Comparison of ENCODE assay signal across 7 mouse cellular contexts in genomic region chr2:158667671-158668432, GRCm38 (mm10). TPM values are rescaled to one million over a fixed set of nuclear protein-coding genes. Genes with fewer than 3 reads are reported as not detected.
DNase-seq lines count a peak whose midpoint lies in the region; ATAC-seq and TF ChIP-seq lines count a peak whose summit lies in the region.

No protein-coding gene starts in this region.

- no peaks in the 10 kb centered on the region for H3K36me3 ChIP-seq in hindbrain, embryonic 11.5 days (ENCODE audit: control insufficient read depth, insufficient read depth, low read length)
- H3K36me3 ChIP-seq in midbrain, embryonic 16.5 days (ENCODE audit: control insufficient read depth, insufficient read depth, low read length), result no peaks in the 10 kb centered on the region
- no peaks in the 10 kb centered on the region for H3K36me3 ChIP-seq in stomach, embryonic 16.5 days (ENCODE audit: control insufficient read depth, insufficient read depth, low read length)

- TF ChIP-seq POLR2A in embryonic fibroblast, embryonic 13.5 days (IDR thresholded peaks at IDR 0.05; ENCODE audit: low read depth, low read length), result no peak

- no peak for TF ChIP-seq CTCF in embryonic fibroblast, embryonic 13.5 days (IDR thresholded peaks at IDR 0.05; ENCODE audit: borderline replicate concordance, insufficient read depth, low read length)

- no peaks in the 10 kb centered on the region for H3K9me3 ChIP-seq in hindbrain, embryonic 11.5 days (ENCODE audit: control insufficient read depth, low read length)
- H3K9me3 ChIP-seq in midbrain, embryonic 16.5 days (replicated peaks; ENCODE audit: control insufficient read depth, low read length, poor library complexity, severe bottlenecking), result no peaks in the 10 kb centered on the region
- H3K9me3 ChIP-seq in stomach, embryonic 16.5 days (replicated peaks; ENCODE audit: control insufficient read depth, low read length), result no peaks in the 10 kb centered on the region; the same call in 1 of the 2 replicates

- WGBS in hindbrain, embryonic 11.5 days, result under 1% methylated on average over 53 of the region's 54 CpGs
- WGBS in midbrain, embryonic 16.5 days, result under 1% methylated on average over 52 of the region's 54 CpGs
- WGBS in stomach, embryonic 16.5 days, result 1% methylated on average over 54 of the region's 54 CpGs

- intact Hi-C loops in left cerebral cortex, postnatal 36 days (cut with DNase I), result loop anchor here (2.0 to 5.0 kb wide), 4 partner anchors 21 to 179 kb away; no protein-coding TSS in a partner anchor

- peak; percentile 48 to 55 for DNase-seq in CD8-positive naive resting alpha-beta T cell, adult 2 months (ENCODE audit: low read depth in 2 of 2, low spot score in 2 of 2)
- peak; percentile 71 for DNase-seq in MN1 (ENCODE audit: low spot score)
- DNase-seq in hindbrain, embryonic 11.5 days (ENCODE audit: low spot score), result peak; percentile 71
- DNase-seq in left cerebral cortex, postnatal 36 days (ENCODE audit: low spot score in 2 of 2), result peak; percentile 65 to 79

- no peak overlapping the region for H3K27ac ChIP-seq in embryonic fibroblast, embryonic 13.5 days (ENCODE audit: insufficient read depth, low read length)
- H3K27ac ChIP-seq in hindbrain, embryonic 11.5 days (ENCODE audit: low read depth, low read length), result peak overlapping the region; percentile 14; the same call in 1 of the 2 replicates
- H3K27ac ChIP-seq in midbrain, embryonic 16.5 days (ENCODE audit: low read length), result peak overlapping the region; percentile 84
- H3K27ac ChIP-seq in stomach, embryonic 16.5 days (ENCODE audit: low read length), result no peak overlapping the region

- H3K27me3 ChIP-seq in hindbrain, embryonic 11.5 days (ENCODE audit: control insufficient read depth, insufficient read depth, low read length), result peaks cover 12% of the 10 kb centered on the region
- H3K27me3 ChIP-seq in midbrain, embryonic 16.5 days (ENCODE audit: control insufficient read depth, insufficient read depth, low read depth, low read length), result no peaks in the 10 kb centered on the region
- H3K27me3 ChIP-seq in stomach, embryonic 16.5 days (ENCODE audit: control insufficient read depth, insufficient read depth, low read length), result peaks cover 49% of the 10 kb centered on the region

- H3K4me2 ChIP-seq in hindbrain, embryonic 11.5 days (replicated peaks; ENCODE audit: low read depth, low read length), result peak overlapping the region; percentile 99
- H3K4me2 ChIP-seq in midbrain, embryonic 16.5 days (ENCODE audit: low read length), result peak overlapping the region; percentile 87
- H3K4me2 ChIP-seq in stomach, embryonic 16.5 days (ENCODE audit: low read depth, low read length), result peak overlapping the region; percentile 67

- H3K4me3 ChIP-seq in embryonic fibroblast, embryonic 13.5 days (ENCODE audit: insufficient read depth, low read length), result peak overlapping the region; percentile 37
- peak overlapping the region; percentile 43 for H3K4me3 ChIP-seq in hindbrain, embryonic 11.5 days (ENCODE audit: low read depth, low read length)
- peak overlapping the region; percentile 73 for H3K4me3 ChIP-seq in midbrain, embryonic 16.5 days (ENCODE audit: low read depth, low read length)
- peak overlapping the region; percentile 48 for H3K4me3 ChIP-seq in stomach, embryonic 16.5 days (replicated peaks; ENCODE audit: low read length)

- H3K9ac ChIP-seq in hindbrain, embryonic 11.5 days (ENCODE audit: low read depth, low read length), result peak overlapping the region; percentile 52
- H3K9ac ChIP-seq in midbrain, embryonic 16.5 days (ENCODE audit: low read depth, low read length), result peak overlapping the region; percentile 84
- peak overlapping the region; percentile 59 for H3K9ac ChIP-seq in stomach, embryonic 16.5 days (ENCODE audit: low read length)

- H3K4me1 ChIP-seq in embryonic fibroblast, embryonic 13.5 days (ENCODE audit: control insufficient read depth, insufficient read depth, low read length), result no peaks in the 10 kb centered on the region; the same call in 1 of the 2 replicates
- peaks cover 8% of the 10 kb centered on the region for H3K4me1 ChIP-seq in hindbrain, embryonic 11.5 days (replicated peaks; ENCODE audit: control insufficient read depth, insufficient read depth, low read length)
- peaks cover 29% of the 10 kb centered on the region for H3K4me1 ChIP-seq in midbrain, embryonic 16.5 days (ENCODE audit: control insufficient read depth, insufficient read depth, low read length)
- peaks cover 6% of the 10 kb centered on the region; the same call in 1 of the 2 replicates for H3K4me1 ChIP-seq in stomach, embryonic 16.5 days (ENCODE audit: control insufficient read depth, insufficient read depth, low read length)

- peak; percentile 50 for ATAC-seq in hindbrain, embryonic 11.5 days (ENCODE audit: low FRiP score)
- ATAC-seq in midbrain, embryonic 16.5 days, result peak; percentile 54
- no peak for ATAC-seq in stomach, embryonic 16.5 days (ENCODE audit: insufficient read depth, low FRiP score)

RNA-seq across cellular contexts. Expression of gene Ppp1r16b, which starts 2.7 kb away (rescaled TPM):
- 0.08 and 0.09 TPM in 2 replicates for polyA plus RNA-seq in embryonic fibroblast, embryonic 13.5 days (2011; ENCODE audit: insufficient read length, low read depth, missing spikeins)
- 2.4 and 3.6 TPM in 2 replicates for polyA plus RNA-seq in hindbrain, embryonic 11.5 days (2014; fragmentation: Nextera tagmentation; extraction: Ambion mirVana)
- total RNA-seq in left cerebral cortex, postnatal 36 days (2021), result 100 to 1,000 TPM; 125 to 129 TPM
- polyA plus RNA-seq in midbrain, embryonic 16.5 days (2015; fragmentation: Nextera tagmentation; extraction: Ambion mirVana), result 22.0 and 27.7 TPM in 2 replicates
- polyA plus RNA-seq in stomach, embryonic 16.5 days (2015; fragmentation: Nextera tagmentation; extraction: Ambion mirVana), result 3.5 and 4.1 TPM in 2 replicates

RNA-seq across cellular contexts. Expression of gene Actr5, which starts 43.2 kb away (rescaled TPM):
- 4.3 and 5.6 TPM in 2 replicates for polyA plus RNA-seq in embryonic fibroblast, embryonic 13.5 days (2011; ENCODE audit: insufficient read length, low read depth, missing spikeins)
- polyA plus RNA-seq in hindbrain, embryonic 11.5 days (2014; fragmentation: Nextera tagmentation; extraction: Ambion mirVana), result 13.7 and 16.7 TPM in 2 replicates
- total RNA-seq in left cerebral cortex, postnatal 36 days (2021), result 10 to 100 TPM; 12.1 to 13.1 TPM
- 8.9 and 9.5 TPM in 2 replicates for polyA plus RNA-seq in midbrain, embryonic 16.5 days (2015; fragmentation: Nextera tagmentation; extraction: Ambion mirVana)
- 2.7 and 3.1 TPM in 2 replicates for polyA plus RNA-seq in stomach, embryonic 16.5 days (2015; fragmentation: Nextera tagmentation; extraction: Ambion mirVana)

RNA-seq across cellular contexts. Expression of gene Slc32a1, which starts 57.3 kb away (rescaled TPM):
- polyA plus RNA-seq in embryonic fibroblast, embryonic 13.5 days (2011; ENCODE audit: insufficient read length, low read depth, missing spikeins), result not detected in 2 replicates
- 1.9 and 2.9 TPM in 2 replicates for polyA plus RNA-seq in hindbrain, embryonic 11.5 days (2014; fragmentation: Nextera tagmentation; extraction: Ambion mirVana)
- total RNA-seq in left cerebral cortex, postnatal 36 days (2021), result 10 to 100 TPM; 95.4 to 97.9 TPM
- polyA plus RNA-seq in midbrain, embryonic 16.5 days (2015; fragmentation: Nextera tagmentation; extraction: Ambion mirVana), result 8.2 and 8.6 TPM in 2 replicates
- not detected in 2 replicates for polyA plus RNA-seq in stomach, embryonic 16.5 days (2015; fragmentation: Nextera tagmentation; extraction: Ambion mirVana)

Comparison
In these comparisons a context has a peak if more than half of its experiments do, and no peak if none do; other contexts are left out.
1. H3K27ac ChIP-seq: peak in hindbrain, embryonic 11.5 days (single experiment) and midbrain, embryonic 16.5 days (single experiment); none in embryonic fibroblast, embryonic 13.5 days (single experiment) and stomach, embryonic 16.5 days (single experiment).
2. Peak in every context shown above with its lines, with median percentiles within 50 percentile points of each other: DNase-seq, H3K4me3 ChIP-seq, H3K4me2 ChIP-seq and H3K9ac ChIP-seq.